Mouse (Mus musculus) megakaryocyte, embryonic 14.5 days (primary cell): ENCODE measurements around the gene Ptov1.

Experiments used
- FLI1 ChIP-seq: IDR thresholded peaks from 2 replicates; pipeline ENCODE4 v1.6.1; 2012; ENCODE audit warnings: low read length, inconsistent platforms, mixed read lengths
- GATA1 ChIP-seq: IDR thresholded peaks from 3 replicates; pipeline ENCODE4 v1.6.1; 2012; ENCODE audit warnings: mixed read lengths, low read length, inconsistent platforms, borderline replicate concordance

DNA sequence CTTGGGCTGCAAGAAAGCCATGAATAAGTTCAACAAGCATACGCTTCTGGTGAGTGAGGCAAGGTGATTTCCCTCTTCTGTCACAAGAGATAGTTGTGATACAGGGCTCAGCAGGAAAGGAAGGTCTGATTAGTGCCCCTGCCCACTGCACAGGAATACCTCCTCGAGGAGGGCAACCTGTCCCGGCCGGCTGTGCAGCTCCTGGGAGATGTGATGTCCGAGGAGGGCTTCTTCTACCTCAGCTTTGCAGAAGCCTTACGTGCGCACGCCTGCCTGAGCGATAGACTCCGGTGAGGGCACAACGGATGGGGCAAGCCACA lies 30.5 kb downstream of the Ptov1 start:
- TF ChIP-seq GATA1 (no peak), FLI1 (no peak)
